Mouse (Mus musculus) cortical plate, adult 2 months (tissue): ENCODE data around the gene R3hdml. TPM values are rescaled to one million over a fixed set of nuclear protein-coding genes. Genes with fewer than 3 reads are reported as not detected.
"Not testable (repeated sequence)": the region's sequence is repeated elsewhere in the genome, so short reads cannot be mapped to it uniquely, and the experiment has no call there.

Experiments
- H3K27ac ChIP-seq: fragments of 200-500 bp; 2 replicates; pipeline ENCODE4 v1.5.1; 2012; ENCODE audit warnings: low read length, control low read depth, inconsistent platforms; ENCODE audit not compliant: insufficient read depth
- H3K4me1 ChIP-seq: fragments of 200-500 bp; 2 replicates; pipeline ENCODE4 v1.6.1; 2011; ENCODE audit warnings: low read length; ENCODE audit not compliant: control insufficient read depth, insufficient read depth
- H3K4me3 ChIP-seq: fragments of 200-500 bp; 2 replicates; pipeline ENCODE4 v1.5.1; 2011; ENCODE audit warnings: mild to moderate bottlenecking, low read length, control low read depth; ENCODE audit not compliant: insufficient read depth
- CTCF ChIP-seq: fragments of 200-500 bp; IDR thresholded peaks from 2 replicates; pipeline ENCODE4 v1.5.1; 2011; ENCODE audit warnings: mild to moderate bottlenecking, control low read depth, low read length; ENCODE audit not compliant: insufficient read depth; ENCODE audit errors: extremely low read depth
- POLR2A ChIP-seq: fragments of 200-500 bp; IDR thresholded peaks from 2 replicates; pipeline ENCODE4 v1.6.1; 2011; ENCODE audit warnings: mild to moderate bottlenecking, low read length, control low read depth; ENCODE audit not compliant: insufficient read depth; ENCODE audit errors: extremely low read depth
- polyA plus RNA-seq: library from polyadenylated mRNA; depleted of rRNA; stranded (reverse); fragments of >200 nt; gene quantifications from 2 replicates; pipeline ENCODE4 v1.2.3, GENCODE M21; 2012

The R3hdml gene
- polyA plus RNA-seq, 1 experiment = not detected

- no peak overlapping the region for H3K27ac ChIP-seq
- H3K4me1 ChIP-seq = 0 out of 2 replicates have a peak, but pooled peaks cover 2% of the 10 kb centered on the region
- H3K4me3 ChIP-seq = no peak overlapping the region
- no peak for TF ChIP-seq POLR2A
- TF ChIP-seq CTCF = no peak
Measured at GRCm38 (mm10) chr2:163460622-163461021, 31.5 kb upstream of the R3hdml start.

GRCm38 (mm10) chr2:163461307-163461706 is 30.8 kb upstream of the R3hdml start:
- not testable (repeated sequence) for H3K4me3 ChIP-seq, H3K4me1 ChIP-seq, H3K27ac ChIP-seq

- Histone ChIP-seq H3K27ac (no peak overlapping the region), H3K4me1 (0 out of 2 replicates have a peak, but pooled peaks cover 2% of the 10 kb centered on the region), H3K4me3 (no peak overlapping the region)
- TF ChIP-seq CTCF = no peak
- no peak for TF ChIP-seq POLR2A
Measured at GRCm38 (mm10) chr2:163462386-163462785, 29.7 kb upstream of the R3hdml start.

DNA sequence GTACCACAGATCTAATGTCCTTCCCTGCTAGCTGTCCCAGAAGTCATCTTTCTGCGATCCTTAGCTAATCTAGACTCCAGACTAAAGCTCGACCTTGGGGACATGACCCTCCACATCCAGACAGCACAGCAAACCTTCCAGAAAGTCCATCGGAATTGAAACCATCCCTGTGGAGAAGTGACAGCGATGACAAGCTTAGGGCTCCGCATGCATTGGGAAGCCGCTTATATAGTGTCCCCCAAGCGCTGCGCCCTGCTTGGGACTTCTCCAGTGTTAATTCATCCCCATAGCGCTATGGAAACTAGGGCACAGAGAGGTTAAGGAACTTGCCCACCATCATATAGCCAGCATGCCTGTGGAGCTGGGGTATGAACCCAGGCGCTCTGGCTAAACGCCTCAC is 29.3 kb upstream of the R3hdml start:
- Histone ChIP-seq H3K27ac (no peak overlapping the region), H3K4me1 (0 out of 2 replicates have a peak, but pooled peaks cover 2% of the 10 kb centered on the region), H3K4me3 (no peak overlapping the region)
- TF ChIP-seq POLR2A = no peak
- no peak for TF ChIP-seq CTCF

DNA sequence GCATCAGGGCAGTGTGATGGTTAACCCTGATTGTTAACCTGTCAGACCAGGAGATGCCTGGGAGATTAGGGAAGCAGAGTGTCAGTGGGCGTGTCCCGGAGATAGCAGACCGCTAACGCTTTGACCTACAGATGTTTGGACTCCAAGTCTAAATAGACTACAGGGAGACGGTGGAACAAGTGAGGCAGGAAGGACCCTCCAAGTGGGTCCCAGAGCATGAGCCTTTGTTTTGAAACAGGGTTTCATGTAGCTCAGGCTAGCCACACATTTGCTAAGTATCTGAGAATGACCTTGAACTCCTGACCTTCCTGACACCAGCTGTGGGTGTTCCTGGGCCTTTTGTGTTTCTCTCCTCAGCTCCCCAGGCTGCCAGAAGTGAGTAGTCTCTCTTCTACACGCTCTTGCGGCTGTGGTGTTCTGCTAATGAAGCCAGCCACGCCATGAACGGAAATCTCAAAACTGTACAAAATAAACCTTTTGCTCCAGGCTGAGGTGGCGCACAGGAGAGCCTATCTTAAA is 28.8 kb upstream of the R3hdml start:
- Histone ChIP-seq H3K27ac (no peak overlapping the region), H3K4me1 (0 out of 2 replicates have a peak, but pooled peaks cover 2% of the 10 kb centered on the region), H3K4me3 (no peak overlapping the region)
- TF ChIP-seq POLR2A = no peak
- no peak for TF ChIP-seq CTCF

DNA sequence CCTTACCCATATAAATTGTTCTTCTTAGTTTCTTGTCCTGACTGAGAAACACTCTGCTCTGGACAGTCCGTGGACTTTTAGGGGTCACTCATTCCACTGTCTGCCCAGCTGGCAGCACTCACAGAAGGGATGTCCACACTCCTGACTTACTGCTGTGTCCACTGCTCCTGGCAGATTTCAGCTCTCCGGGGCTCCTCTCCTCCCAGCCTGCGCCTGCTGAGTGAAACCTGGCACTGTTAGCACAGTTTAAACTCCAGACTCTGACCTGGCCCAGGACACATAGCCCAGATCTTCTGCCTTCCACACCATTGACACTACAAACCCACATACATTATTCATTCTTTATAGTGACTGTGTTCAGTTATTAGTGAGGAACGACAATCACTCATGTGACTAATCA is 28.1 kb upstream of the R3hdml start:
- Histone ChIP-seq H3K4me1 (0 out of 2 replicates have a peak, but pooled peaks cover 2% of the 10 kb centered on the region), H3K4me3 (no peak overlapping the region), H3K27ac (no peak overlapping the region)
- TF ChIP-seq POLR2A (no peak), CTCF (no peak)

DNA sequence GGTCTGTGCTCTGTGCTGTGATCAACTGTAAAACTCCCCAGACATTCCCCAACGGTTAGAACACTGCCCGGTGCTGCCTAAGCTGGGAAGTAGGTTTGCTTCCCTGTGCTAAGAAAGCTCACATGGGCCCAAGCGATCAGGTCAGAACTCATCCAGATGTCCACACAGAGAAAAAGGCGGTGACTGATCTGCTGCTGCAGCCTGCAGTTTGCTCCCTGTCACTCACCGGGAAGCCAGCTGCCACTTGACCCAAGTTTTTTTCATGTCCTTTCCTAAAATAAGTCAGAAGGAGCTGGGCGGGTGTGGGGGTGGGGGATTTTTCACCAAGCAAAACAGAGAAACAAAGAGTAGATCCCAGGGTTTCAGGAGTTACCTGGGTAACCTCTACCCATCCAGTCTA is 27.6 kb upstream of the R3hdml start:
- no peak for TF ChIP-seq POLR2A
- TF ChIP-seq CTCF = no peak
- Histone ChIP-seq H3K4me1 (0 out of 2 replicates have a peak, but pooled peaks cover 2% of the 10 kb centered on the region), H3K27ac (no peak overlapping the region), H3K4me3 (no peak overlapping the region)

DNA sequence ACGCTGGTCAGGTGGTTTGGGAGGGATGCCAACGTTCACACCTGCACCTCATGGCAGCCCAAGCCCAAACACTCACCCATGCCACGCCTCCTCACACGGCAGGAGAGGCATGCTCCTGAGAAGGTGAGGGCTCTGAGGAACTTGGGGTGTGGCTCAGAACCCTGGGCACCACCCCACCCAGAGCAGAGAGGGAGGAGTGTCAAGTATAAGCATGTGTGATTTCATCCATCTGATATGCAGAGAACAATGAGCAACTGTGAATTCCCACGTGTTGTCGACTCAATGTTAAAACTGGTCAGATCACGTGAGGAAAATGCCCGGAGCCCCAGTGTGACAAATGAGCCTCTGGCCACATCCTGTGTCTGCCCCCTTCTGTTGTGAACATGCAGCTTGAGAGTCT is 25.3 kb upstream of the R3hdml start:
- Histone ChIP-seq H3K27ac (no peak overlapping the region), H3K4me1 (peaks cover 3% of the 10 kb centered on the region), H3K4me3 (no peak overlapping the region)
- TF ChIP-seq POLR2A (no peak), CTCF (no peak)

GRCm38 (mm10) chr2:163467585-163467984 is 24.5 kb upstream of the R3hdml start:
- Histone ChIP-seq H3K27ac (no peak overlapping the region), H3K4me3 (no peak overlapping the region), H3K4me1 (peaks cover 3% of the 10 kb centered on the region)
- TF ChIP-seq CTCF = no peak
- no peak for TF ChIP-seq POLR2A

DNA sequence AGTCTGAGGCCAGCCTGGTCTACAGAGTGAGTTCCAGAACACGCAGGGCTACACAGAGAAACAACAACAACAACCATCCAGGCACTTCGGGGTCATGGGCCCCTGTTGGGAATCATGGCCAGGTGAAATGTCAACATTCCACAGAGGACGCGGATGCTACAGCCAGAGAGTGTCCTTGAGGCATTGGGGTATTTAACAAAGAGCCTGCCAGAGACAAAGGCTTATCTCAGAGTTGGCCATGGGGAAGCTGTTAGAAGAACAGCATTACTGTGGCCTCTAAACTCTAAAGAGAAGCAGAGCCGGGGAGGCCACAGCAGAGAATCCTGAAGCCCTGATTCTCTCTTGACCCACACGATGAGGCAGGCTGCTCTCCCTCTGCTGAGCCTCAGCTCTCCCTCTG is 23.3 kb upstream of the R3hdml start:
- Histone ChIP-seq H3K4me1 (peaks cover 3% of the 10 kb centered on the region), H3K4me3 (no peak overlapping the region), H3K27ac (no peak overlapping the region)
- TF ChIP-seq POLR2A (no peak), CTCF (no peak)
